Mouse (Mus musculus) thymus, postnatal 0 days (tissue): ENCODE results near the gene Asb8. TPM values are rescaled to one million over a fixed set of nuclear protein-coding genes. Genes with fewer than 3 reads are reported as not detected.

ENCODE experiments used
- DNase-seq: peaks from one replicate; pipeline ENCODE4 v3.0.0-alpha.2; 2015; ENCODE audit warnings: low spot score
- polyA plus RNA-seq: library from polyadenylated mRNA; unstranded; fragments of >200 nt; fragmentation: Nextera tagmentation; extraction: Ambion mirVana; gene quantifications from 2 replicates; pipeline ENCODE4 v1.2.1, GENCODE M21; 2015

Gene Asb8
- polyA plus RNA-seq, 1 experiment from 2014 or later = 43.2 TPM

GRCm38 (mm10) chr15:98119363-98119762 is 46.1 kb downstream of the Asb8 start:
- DNase-seq = no peak

GRCm38 (mm10) chr15:98116287-98116686 is 49.1 kb downstream of the Asb8 start:
- no peak for DNase-seq

DNA sequence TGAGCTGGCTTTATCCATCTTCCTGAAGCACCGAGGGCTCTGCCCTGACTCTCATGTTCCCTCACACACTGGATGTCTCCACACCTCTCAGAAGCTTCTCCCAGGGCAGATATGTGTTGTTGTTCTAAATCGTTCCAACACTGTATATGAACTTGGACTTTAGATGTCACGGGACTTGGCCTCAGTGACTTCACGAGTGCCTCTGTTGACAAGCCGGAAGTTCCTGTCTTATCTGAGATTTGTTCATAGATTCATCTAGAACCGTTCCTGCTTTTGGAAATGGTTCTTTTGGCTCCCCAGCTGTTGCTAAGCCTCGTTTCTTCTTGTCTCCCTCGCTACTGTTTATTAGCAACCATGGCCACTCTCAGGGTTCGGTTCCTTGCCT is 49.7 kb downstream of the Asb8 start:
- DNase-seq = no peak

- DNase-seq = no peak
These were observed 50.3 kb downstream of the Asb8 start for GRCm38 (mm10) chr15:98114852-98115778.

DNA sequence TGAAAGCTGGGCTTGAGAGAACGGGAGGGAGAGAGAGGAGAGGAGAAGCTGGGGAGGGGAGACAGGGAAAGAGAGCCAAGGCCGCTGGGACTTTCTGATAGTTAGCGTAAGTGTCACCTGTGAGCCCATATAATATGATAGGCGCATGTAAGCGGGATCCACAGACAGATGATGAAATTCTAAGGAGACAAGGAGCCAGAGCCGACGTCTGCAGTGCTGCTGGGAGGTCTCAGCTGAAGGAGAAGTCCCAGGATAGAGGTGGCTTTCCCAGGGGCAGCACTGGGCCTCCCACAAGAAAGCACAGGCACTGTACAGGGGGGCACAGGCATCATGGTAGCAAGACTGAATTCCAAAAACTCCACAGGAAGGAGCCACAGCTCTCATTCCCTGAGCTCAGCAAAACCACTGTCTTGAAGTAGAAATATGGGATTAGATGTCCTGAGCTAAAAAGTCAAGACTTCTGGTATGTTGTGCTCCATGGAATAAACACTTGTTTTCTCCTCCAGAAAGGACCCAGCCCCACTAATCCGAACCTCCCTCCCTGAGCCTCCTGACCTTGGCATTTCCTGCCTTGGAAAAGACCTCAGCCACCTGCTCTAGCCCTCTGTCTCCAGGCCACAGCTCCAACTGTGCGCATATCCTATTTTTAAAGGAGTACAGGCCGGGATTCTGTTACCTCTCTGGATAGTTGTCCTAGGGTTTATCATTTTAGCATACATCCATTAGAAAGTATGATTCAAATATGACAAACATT is 51.1 kb downstream of the Asb8 start:
- no peak for DNase-seq

DNA sequence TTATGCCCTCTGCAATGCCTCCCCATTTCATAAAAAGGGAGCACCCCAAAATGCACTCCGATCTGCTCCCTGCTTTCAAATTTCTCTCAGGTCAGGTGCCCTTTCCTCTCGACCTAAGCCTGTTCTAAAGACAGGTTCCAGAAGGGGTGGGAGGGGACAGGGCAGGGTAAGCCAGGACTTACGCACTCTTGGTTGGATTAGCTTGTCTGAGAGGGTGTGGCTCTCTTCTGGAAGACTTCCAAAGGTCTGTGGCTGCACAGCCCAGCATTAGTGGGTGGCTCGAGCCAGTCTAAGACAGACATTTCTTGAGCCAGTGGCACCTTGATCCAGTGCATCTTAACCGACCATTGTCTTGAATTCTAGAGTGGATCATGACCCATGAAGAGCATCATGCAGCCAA is 53.6 kb downstream of the Asb8 start:
- no peak for DNase-seq

DNA sequence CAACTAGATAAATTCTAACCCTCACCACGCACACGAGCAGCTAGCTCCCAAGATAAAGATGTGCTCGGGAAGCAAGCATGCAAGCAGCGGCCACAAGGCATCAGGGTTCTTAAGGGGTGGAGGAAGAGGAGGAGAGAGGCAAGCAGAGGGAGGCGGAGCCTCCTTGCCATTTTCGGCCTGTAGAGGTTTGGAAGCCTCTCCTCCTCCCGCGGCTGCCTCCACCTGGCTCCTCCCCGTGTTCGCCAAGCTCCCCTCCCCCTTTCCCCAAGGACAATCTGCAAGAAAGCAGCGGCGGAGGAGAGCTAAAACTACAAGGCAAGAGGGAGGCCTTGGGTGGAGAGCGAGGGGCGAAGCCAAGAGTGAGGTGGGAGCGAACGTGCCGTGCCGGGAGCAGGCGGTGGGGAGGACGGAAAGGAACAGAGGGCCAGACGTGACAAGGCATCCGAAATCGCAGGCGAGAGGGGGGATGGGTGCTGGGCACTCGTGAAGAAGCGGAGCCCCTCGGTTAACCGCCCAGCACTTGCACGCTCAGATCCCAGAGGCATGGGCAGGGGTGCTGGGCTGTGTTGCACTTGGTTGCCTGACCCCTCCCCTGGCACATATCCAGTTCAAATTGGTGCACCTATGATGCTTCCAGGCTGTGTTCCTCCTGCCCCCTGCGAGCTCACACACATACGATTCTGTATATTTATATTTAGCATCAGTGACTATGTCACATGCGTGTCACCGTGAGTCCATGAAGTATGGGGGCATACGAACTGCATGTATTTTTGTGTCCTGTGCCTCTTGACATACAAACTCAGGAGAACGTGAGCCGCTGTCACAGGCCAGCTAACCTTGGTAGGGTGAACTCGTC is 56.9 kb downstream of the Asb8 start:
- peak; percentile 69 for DNase-seq

DNA sequence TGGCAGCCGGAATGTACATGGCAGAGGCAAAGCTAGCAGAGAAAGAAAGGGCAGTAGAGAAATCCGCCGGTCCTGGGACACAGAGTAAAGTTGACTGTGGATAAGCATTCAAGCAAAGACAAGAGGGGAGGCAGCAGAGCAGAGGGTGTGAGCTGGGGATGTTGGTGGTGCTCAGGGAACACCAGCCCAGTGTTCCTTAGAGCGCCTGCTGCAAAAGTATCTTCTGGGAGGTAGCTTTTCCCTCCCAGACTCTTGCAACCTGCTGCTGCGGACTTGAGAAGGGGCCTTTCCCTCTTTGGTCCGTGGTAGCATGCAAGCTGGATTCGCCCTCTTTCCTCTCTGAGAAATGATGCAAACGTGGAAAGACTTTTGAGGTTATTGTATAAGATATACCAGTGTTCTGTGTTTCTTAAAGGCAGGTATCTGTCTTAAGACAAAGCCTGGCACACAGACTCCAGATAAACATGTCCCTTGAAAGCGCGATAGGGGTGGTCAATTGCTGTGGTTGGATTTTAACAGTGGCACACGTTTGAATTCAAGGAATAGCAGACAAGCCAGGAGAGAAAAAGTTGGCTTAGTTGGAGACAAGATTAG is 57.6 kb downstream of the Asb8 start:
- DNase-seq = no peak

- no peak for DNase-seq
These were observed 58.2 kb downstream of the Asb8 start for GRCm38 (mm10) chr15:98107230-98107629.

- no peak for DNase-seq
These were observed 58.9 kb downstream of the Asb8 start for GRCm38 (mm10) chr15:98106506-98106905.

DNA sequence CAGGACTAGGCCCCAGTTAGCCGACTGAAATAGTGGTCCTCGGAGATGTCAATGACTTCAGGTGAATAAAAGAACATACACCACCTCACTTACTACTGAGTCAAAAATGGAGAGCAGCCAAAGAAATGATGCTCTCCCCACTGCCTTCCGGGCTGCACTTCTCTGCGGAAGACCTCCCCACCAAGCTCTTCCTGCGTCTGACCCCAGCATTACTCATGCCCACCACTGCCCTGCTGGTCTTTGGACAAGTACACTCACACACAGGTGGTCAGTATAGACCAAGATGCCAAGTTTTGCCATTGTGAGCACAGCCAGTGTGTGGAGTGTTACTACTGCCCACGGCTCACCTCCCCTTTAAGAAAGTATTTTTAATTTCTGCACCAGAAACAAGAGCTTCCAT is 63.0 kb downstream of the Asb8 start:
- DNase-seq = no peak

DNA sequence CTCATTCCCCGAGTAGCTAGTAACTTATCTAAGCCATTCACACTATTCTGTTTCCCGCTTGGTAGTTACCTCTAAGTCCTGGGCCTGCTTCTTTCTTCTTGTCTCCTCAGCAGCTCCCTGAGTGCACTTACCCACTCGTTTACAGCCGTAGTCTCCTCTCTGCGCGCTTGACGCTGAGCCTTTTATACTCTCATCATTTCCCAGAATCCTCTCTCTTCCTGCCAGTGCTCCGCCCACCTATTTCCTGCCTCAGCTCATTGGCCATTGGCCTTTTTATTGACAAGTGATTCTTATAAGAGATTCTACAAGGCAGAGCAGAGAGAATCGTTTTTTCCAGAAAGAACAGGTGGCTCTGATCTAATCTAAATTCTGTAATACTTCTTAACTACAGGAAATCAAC is 66.9 kb downstream of the Asb8 start:
- DNase-seq = no peak

DNA sequence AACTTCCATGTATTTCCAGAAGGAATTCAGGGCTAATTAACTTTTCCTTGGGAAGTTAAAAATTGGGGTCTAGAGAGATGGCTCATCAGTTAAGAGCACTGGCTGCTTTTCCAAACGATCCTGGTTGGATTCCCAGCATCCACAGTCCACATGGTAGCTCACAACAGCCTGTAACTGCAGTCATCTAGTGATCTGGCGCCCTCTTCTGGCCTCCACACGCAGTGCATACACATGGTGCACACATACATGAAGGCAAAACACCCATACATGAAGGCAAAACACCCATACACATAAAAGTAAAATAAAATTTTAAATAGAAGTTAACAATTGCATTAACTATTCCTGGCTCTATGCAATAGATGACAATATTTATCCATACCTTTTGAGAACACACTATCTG is 68.5 kb downstream of the Asb8 start:
- DNase-seq = peak; percentile 7

DNA sequence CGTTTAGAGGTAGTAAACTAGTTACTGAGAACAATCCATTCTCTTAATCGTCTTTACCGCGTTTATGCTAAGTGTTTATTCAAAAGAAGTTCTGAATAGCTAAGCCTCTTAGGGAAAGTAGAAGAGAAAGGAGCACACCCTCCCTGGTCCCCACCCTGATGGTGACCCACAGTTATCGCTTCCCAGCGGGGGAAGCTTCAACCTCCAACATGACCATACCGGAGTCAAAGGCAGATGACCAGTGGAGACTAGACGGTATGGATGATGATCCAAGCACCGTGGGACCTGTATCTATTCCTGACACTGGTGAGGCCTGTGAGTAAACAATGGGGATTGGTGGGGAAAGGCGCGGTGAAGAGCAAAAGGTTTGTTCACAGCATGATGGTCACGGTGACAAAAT is 70.5 kb downstream of the Asb8 start:
- DNase-seq = no peak

DNA sequence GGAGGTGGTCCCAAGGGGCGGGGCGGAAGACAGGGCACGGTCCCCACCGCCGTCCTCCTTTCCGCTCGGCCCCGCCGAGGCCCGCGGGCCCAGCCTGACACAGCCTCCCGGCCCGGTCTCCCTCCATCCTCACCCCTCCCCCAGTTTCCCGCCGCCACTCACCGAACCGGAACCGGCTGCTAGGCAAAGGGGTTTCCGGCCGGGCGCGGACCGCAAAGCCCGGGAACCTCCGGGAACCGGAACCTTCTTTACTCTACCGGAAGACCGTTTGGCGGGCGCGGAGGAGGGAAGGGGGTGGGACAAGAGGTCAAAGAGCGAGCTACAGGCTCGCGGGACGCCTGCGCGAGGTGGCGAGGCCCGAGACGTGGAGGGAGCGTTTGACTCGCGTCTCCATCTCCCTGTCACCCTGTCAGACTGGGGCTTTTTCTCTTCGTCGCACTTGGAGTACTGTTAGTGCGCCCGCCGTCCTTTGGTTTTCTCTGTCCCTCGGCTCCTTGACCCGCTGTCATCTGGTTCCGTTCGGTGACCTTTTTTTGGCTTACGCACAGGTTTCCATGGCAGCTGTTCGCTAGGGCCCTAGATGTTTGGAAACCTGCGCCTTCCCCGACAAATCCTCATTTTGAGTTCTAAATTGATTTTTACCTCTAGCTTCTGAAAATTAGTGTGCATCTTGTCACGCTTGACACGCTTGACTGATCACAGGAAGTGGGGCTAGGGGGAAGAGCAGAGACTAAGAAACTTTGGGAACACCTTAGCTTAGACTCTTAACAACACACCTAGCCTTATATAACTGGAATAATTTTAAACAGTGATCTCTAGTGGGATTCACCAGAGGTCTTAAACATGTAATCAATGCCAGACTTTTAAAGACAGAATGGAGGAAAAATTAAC is 72.1 kb downstream of the Asb8 start, which contains the start of gene Senp1:
Gene Senp1 (minus strand): TSS at position 624 of the 891 bp plus-strand sequence.
- DNase-seq = peak; percentile 91

DNA sequence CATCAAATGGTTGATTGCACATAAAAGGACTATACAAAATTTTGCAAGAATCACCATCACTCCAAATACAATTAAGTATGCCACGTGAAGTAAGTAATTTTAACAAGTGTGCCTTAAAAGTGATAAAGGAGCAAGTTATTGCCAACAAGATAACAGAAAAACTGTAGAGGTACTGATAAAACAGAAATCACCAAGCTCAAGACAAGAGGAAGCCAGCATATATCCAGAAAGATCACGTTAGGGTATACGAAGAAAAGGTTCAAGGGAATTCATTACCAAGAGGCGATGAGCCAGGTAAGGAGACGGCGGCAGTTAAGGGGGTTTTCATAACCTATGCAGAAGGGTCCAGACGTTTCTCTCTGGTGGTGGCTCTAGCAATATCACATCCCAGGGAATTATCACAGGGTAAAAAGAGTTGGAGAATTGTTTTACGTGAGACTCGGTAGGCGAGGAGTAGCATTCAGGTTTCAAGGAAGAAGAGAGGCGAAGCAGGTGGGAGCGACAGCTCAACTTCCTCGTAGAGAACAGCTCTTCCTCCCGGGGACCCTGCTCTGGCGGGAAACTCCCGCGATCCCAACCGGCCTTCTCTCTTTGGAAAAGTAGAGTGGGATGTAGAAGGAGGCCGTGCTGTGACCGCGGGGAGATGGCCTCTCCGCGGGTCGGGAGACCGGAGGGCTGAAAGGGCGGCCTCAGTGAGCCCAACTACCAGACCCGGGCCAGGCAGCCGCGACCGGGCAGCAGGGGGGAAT is 72.9 kb downstream of the Asb8 start, which contains the start of gene Pfkm:
Gene Pfkm (plus strand): TSS at position 218 of the 749 bp plus-strand sequence.
- no peak for DNase-seq

GRCm38 (mm10) chr15:98091841-98092240 is 73.6 kb downstream of the Asb8 start:
- DNase-seq = no peak

DNA sequence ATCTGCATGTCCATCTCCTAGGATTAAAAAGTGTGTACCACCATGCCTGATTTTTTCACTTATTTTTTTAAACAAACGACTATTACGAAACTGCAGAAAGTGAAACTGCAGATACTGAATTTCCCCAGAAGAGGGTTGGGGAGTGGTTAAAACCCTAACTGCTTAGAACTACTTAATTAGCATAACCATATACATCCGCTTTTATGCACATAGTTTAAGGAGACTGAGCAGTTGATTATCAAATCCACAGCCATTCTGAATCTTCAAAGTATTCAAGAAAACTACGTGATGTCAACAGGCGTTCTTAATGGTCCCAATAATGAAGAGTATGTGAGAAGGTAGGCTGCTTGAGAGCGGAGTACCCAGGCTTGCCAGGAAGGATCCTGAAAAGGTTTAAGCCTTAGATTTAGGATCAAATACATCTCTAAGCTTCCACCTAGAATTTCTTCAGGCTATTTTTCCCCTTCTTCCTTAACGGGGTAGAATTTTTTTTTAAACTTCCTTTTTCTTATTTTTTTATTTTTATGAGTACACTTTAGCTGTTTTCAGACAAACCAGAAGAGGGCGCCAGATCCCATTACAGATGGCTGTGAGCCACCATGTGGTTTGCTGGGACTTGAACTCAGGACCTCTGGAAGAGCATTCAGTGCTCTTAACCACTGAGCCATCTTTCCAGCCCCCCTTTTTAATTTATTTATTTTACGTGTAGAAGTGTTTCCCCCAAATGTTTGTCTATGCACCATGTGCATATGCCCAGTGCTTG is 75.8 kb downstream of the Asb8 start:
- DNase-seq = peak; percentile 47
